Mouse (Mus musculus) megakaryocyte, embryonic 14.5 days (primary cell): ENCODE measurements around the gene Rtf1.

ENCODE experiments used
- FLI1 ChIP-seq: IDR thresholded peaks from 2 replicates; pipeline ENCODE4 v1.6.1; 2012; ENCODE audit warnings: low read length, inconsistent platforms, mixed read lengths
- GATA1 ChIP-seq: IDR thresholded peaks from 3 replicates; pipeline ENCODE4 v1.6.1; 2012; ENCODE audit warnings: mixed read lengths, low read length, inconsistent platforms, borderline replicate concordance

- no peak for TF ChIP-seq GATA1
- peak; percentile 61; the same call in 1 of the 2 replicates for TF ChIP-seq FLI1
Measured at GRCm38 (mm10) chr2:119662220-119663182, 12.4 kb upstream of the Rtf1 start, which contains the start of gene Ndufaf1.
